Mouse (Mus musculus) liver, embryonic 11.5 days (tissue): ENCODE measurements around the gene Suclg1. TPM values are rescaled to one million over a fixed set of nuclear protein-coding genes. Genes with fewer than 3 reads are reported as not detected.

Experiments
- ATAC-seq: fragments of 200-750 bp; cut with Nextera tagmentation; replicated peaks from 2 replicates; pipeline ENCODE4 v1.8.0; 2017; ENCODE audit warnings: moderate number of reproducible peaks, mild to moderate bottlenecking, moderate TSS enrichment, moderate library complexity; ENCODE audit not compliant: low FRiP score
- DNase-seq: peaks from one replicate; pipeline ENCODE4 v3.0.0-alpha.2; 2017; ENCODE audit warnings: low spot score
- H3K27ac ChIP-seq: fragments of 300-500 bp; sonication (generic); 2 replicates; pipeline ENCODE4 v1.5.1; 2014; ENCODE audit warnings: mild to moderate bottlenecking, low read depth, low read length, control low read depth
- H3K27me3 ChIP-seq: fragments of 300-500 bp; sonication (generic); replicated peaks from 2 replicates; pipeline ENCODE4 v1.6.1; 2014; ENCODE audit warnings: low read length, mixed read lengths; ENCODE audit not compliant: control insufficient read depth, insufficient read depth
- H3K36me3 ChIP-seq: fragments of 300-500 bp; sonication (generic); 2 replicates; pipeline ENCODE4 v1.6.1; 2014; ENCODE audit warnings: mild to moderate bottlenecking, low read length, moderate library complexity, mixed read lengths; ENCODE audit not compliant: control insufficient read depth, insufficient read depth
- H3K4me1 ChIP-seq: fragments of 300-500 bp; sonication (generic); replicated peaks from 2 replicates; pipeline ENCODE4 v1.6.1; 2014; ENCODE audit warnings: low read length, mixed read lengths; ENCODE audit not compliant: control insufficient read depth, insufficient read depth
- H3K4me2 ChIP-seq: fragments of 300-500 bp; sonication (generic); 2 replicates; pipeline ENCODE4 v1.6.1; 2014; ENCODE audit warnings: mild to moderate bottlenecking, control low read depth, moderate library complexity
- H3K4me3 ChIP-seq: fragments of 300-500 bp; sonication (generic); 2 replicates; pipeline ENCODE4 v1.5.1; 2014; ENCODE audit warnings: low read depth, low read length, control low read depth
- H3K9ac ChIP-seq: fragments of 300-500 bp; sonication (generic); 2 replicates; pipeline ENCODE4 v1.6.1; 2014; ENCODE audit warnings: low read depth, low read length, control low read depth
- H3K9me3 ChIP-seq: fragments of 300-500 bp; sonication (generic); 2 replicates; pipeline ENCODE4 v1.6.1; 2016; ENCODE audit warnings: low read length, inconsistent platforms, mixed read lengths; ENCODE audit not compliant: control insufficient read depth
- WGBS: fragments of 180-500 bp; shearing (Covaris S2); extraction: QIAGEN DNeasy Blood & Tissue Kit; methylation state at CpG from one replicate; pipeline ENCODE4 v1.1.7; 2014; 5-methylcytosine and 5-hydroxymethylcytosine counted together
- polyA plus RNA-seq: library from polyadenylated mRNA; unstranded; fragments of >200 nt; fragmentation: Nextera tagmentation; extraction: Ambion mirVana; gene quantifications from 2 replicates; pipeline ENCODE4 v1.2.1, GENCODE M21; 2014

Suclg1 gene
- polyA plus RNA-seq, 1 experiment from 2014 or later: 188 TPM

GRCm38 (mm10) chr6:73221958-73222735, 26.0 kb upstream of the Suclg1 start:
- no peak for DNase-seq
- Histone ChIP-seq H3K27ac (no peak overlapping the region), H3K9me3 (no peaks in the 10 kb centered on the region), H3K4me2 (peak overlapping the region; percentile 74), H3K4me1 (0 out of 2 replicates have a peak, but pooled peaks cover 2% of the 10 kb centered on the region), H3K27me3 (no peaks in the 10 kb centered on the region), H3K4me3 (peak overlapping the region; percentile 46), H3K9ac (no peak overlapping the region), H3K36me3 (no peaks in the 10 kb centered on the region)
- WGBS: 43% methylated on average over 23 of the region's 23 CpGs
- ATAC-seq: peak; percentile 80

DNA sequence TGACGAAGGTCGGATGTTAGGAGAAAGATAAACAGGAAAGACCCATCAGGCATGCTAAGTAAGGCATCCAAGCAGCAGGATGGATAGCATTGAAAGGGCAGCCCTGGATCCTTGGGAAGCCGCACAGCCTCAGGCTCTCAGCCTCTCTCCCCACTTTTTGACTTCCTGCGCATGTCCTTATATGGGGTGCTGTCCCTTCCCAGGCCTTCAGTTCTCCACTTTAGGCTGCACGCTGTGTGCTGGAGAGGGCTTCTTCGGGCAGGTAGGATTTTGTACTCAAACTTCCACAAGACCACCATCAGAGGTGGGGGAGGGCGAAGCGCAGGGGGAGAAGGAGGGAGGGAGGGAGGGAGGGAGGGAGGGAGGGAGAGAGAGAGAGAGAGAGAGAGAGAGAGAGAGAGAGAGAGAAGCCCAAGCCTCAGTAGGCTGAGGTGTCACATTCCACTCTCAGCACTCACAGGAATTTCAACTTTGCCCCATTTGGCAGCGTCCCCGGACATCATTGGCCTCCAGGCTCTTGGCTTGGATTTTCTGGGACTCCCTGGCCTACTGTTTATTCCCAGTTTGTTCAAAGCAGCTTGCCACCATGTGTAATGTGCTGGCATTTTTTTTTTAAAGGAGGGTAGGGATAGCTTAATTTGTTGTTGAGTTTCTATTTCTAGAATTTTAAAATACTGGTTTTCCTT, 25.2 kb upstream of the Suclg1 start:
- no peak for ATAC-seq
- 36% methylated on average over 10 of the region's 10 CpGs for WGBS
- Histone ChIP-seq H3K4me3 (no peak overlapping the region), H3K36me3 (no peaks in the 10 kb centered on the region), H3K27ac (no peak overlapping the region), H3K4me2 (peak overlapping the region; percentile 29; the same call in 1 of the 2 replicates), H3K9ac (no peak overlapping the region), H3K4me1 (0 out of 2 replicates have a peak, but pooled peaks cover 2% of the 10 kb centered on the region), H3K27me3 (no peaks in the 10 kb centered on the region), H3K9me3 (no peaks in the 10 kb centered on the region)
- no peak for DNase-seq

DNA sequence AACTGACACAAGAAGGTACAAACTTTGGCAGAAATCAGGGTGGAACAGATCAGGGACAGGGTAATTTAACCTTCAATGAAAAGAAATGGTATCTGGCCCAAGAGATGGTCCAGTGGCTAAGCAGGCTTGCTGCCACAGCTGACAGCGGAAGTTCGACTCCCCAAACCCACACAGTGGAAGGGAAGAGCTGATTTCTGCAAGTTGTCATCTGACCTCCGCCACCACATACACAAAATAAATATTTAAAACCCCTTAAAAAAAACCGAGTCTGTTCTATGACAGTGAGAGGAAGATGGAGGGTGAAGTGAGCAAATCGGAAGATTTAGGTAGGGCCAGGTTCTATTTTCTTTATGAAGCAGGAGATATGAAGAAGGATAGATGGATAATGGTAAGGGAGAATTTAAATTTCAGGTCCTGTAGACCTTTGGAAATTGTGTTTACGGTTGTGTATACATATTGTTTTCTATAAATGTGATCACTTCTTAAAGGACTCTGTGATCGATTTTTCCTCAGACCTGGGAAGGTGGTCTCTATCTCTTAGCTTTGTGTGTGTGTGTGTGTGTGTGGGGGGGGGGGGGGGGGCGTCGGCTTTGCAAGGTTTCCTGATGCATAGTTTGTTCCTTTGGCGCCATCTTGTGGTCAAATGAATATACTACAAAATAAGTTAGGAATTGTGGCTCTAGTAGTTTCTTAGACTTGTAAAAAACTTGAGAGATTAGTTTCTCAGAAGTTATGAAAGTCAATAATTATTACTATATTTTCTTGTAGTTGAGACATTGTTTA, 20.6 kb upstream of the Suclg1 start:
- Histone ChIP-seq H3K9me3 (no peaks in the 10 kb centered on the region), H3K27me3 (no peaks in the 10 kb centered on the region), H3K4me1 (no peaks in the 10 kb centered on the region), H3K4me2 (no peak overlapping the region), H3K27ac (no peak overlapping the region), H3K4me3 (no peak overlapping the region), H3K9ac (no peak overlapping the region), H3K36me3 (no peaks in the 10 kb centered on the region)
- DNase-seq (no peak), ATAC-seq (no peak)
- 35% methylated on average over 10 of the region's 10 CpGs for WGBS

- WGBS: 23% methylated on average over 4 of the region's 4 CpGs
Measured at GRCm38 (mm10) chr6:73228408-73228807, 19.8 kb upstream of the Suclg1 start.

GRCm38 (mm10) chr6:73228881-73229280, 19.3 kb upstream of the Suclg1 start:
- ATAC-seq (no peak), DNase-seq (no peak)
- no peak overlapping the region for H3K27ac ChIP-seq
- no peak overlapping the region for H3K4me2 ChIP-seq
- no peaks in the 10 kb centered on the region for H3K4me1 ChIP-seq
- no peak overlapping the region for H3K9ac ChIP-seq
- WGBS: 70% methylated on average over 3 of the region's 3 CpGs
- H3K4me3 ChIP-seq: no peak overlapping the region
- no peaks in the 10 kb centered on the region for H3K27me3 ChIP-seq
- no peaks in the 10 kb centered on the region for H3K9me3 ChIP-seq
- H3K36me3 ChIP-seq: no peaks in the 10 kb centered on the region

More at GRCm38 (mm10) chr6:73228408-73228807, 19.8 kb upstream of the Suclg1 start:
- H3K9me3 ChIP-seq: no peaks in the 10 kb centered on the region
- DNase-seq: no peak
- H3K36me3 ChIP-seq: no peaks in the 10 kb centered on the region
- H3K4me1 ChIP-seq: no peaks in the 10 kb centered on the region
- H3K9ac ChIP-seq: no peak overlapping the region
- no peak overlapping the region for H3K4me2 ChIP-seq
- no peaks in the 10 kb centered on the region for H3K27me3 ChIP-seq
- no peak overlapping the region for H3K27ac ChIP-seq
- H3K4me3 ChIP-seq: no peak overlapping the region
- no peak for ATAC-seq

- no peaks in the 10 kb centered on the region for H3K36me3 ChIP-seq
- DNase-seq: no peak
- 75% methylated on average over 12 of the region's 12 CpGs for WGBS
- H3K27ac ChIP-seq: no peak overlapping the region
- H3K27me3 ChIP-seq: no peaks in the 10 kb centered on the region
- H3K4me2 ChIP-seq: peak overlapping the region; percentile 7; the same call in 1 of the 2 replicates
- peak; percentile 59 for ATAC-seq
- H3K9ac ChIP-seq: no peak overlapping the region
- H3K4me1 ChIP-seq: no peaks in the 10 kb centered on the region
- H3K4me3 ChIP-seq: no peak overlapping the region
- H3K9me3 ChIP-seq: no peaks in the 10 kb centered on the region
Measured at GRCm38 (mm10) chr6:73232152-73232584, 16.0 kb upstream of the Suclg1 start.

DNA sequence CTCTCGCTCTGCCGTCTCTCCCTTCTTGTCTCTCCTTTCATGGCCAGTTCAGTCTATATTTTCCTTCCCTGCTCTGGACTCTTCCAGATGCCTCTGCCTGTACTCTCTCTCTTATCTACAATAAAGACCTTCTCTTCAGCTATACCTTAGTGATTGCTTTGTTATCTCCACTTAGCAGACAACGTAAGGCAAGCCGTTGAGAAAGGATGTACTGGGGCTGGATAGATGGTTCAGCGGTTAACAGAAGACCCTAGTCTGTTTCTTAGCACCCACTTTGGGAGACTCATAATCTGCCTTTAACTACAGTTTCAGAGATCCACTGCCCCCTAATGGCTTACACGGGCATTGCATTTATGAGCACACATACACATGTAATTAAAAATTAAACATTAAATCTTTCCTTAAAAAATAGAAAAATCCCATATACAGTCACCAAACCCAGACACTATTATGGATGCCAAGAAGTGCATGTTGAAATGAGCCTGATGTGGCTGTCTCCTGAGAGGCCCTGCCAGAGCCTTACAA, 14.9 kb upstream of the Suclg1 start:
- 60% methylated on average over 6 of the region's 6 CpGs for WGBS
- no peak for DNase-seq
- no peaks in the 10 kb centered on the region for H3K9me3 ChIP-seq
- no peak overlapping the region for H3K9ac ChIP-seq
- no peaks in the 10 kb centered on the region for H3K4me1 ChIP-seq
- no peaks in the 10 kb centered on the region for H3K27me3 ChIP-seq
- H3K36me3 ChIP-seq: no peaks in the 10 kb centered on the region
- ATAC-seq: peak; percentile 53; the same call in 1 of the 2 replicates
- H3K4me2 ChIP-seq: no peak overlapping the region
- H3K27ac ChIP-seq: no peak overlapping the region
- no peak overlapping the region for H3K4me3 ChIP-seq

DNA sequence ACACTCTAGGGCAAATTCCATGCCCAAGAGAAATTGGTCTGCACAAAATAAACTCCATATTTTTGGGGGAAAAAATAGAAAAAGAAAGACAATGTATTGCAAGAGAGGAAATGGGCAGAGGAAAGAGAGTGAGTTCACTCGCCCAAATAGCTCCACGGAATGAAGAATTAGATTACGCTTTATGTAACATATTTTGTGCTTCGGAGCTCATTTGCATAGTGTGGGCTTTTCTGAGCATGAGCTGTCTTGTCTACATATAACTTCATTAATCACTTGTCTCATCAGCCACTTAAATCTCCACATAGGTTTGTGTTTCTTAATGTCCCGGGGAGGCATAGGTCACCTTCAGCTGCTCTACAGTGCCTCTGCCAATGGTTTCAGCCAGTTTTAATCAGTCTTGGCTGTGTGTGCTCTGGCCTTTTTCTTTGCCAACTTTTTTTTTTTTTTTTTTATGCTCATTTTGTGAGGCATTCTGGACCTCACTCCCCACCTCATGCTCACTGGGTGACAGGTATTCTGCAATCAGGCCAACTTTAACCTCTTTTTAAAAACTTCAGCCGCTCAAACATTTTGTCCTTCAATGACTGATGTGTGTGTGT, 13.8 kb upstream of the Suclg1 start:
- no peak overlapping the region for H3K4me2 ChIP-seq
- DNase-seq: no peak
- H3K9ac ChIP-seq: no peak overlapping the region
- H3K4me1 ChIP-seq: no peaks in the 10 kb centered on the region
- H3K9me3 ChIP-seq: no peaks in the 10 kb centered on the region
- 90% methylated on average over 6 of the region's 6 CpGs for WGBS
- no peaks in the 10 kb centered on the region for H3K36me3 ChIP-seq
- no peak for ATAC-seq
- H3K27me3 ChIP-seq: no peaks in the 10 kb centered on the region
- H3K4me3 ChIP-seq: no peak overlapping the region
- H3K27ac ChIP-seq: no peak overlapping the region
